Mouse (Mus musculus) cerebellum, adult 8-10 months (tissue): ENCODE data around the gene Rnf34.
A peak's percentile ranks its signal among the peaks of the same experiment; 100 is the strongest.

ENCODE experiments used
- DNase-seq: peaks from one replicate; pipeline ENCODE4 v3.0.0; 2022

The Rnf34 gene

GRCm38 (mm10) chr5:122873573-122873972 lies 23.7 kb downstream of the Rnf34 start:
- DNase-seq: peak; percentile 57

- no peak for DNase-seq
Measured at GRCm38 (mm10) chr5:122874359-122874758, 24.5 kb downstream of the Rnf34 start.

- DNase-seq: no peak
Measured at GRCm38 (mm10) chr5:122876671-122877070, 26.8 kb downstream of the Rnf34 start.

DNA sequence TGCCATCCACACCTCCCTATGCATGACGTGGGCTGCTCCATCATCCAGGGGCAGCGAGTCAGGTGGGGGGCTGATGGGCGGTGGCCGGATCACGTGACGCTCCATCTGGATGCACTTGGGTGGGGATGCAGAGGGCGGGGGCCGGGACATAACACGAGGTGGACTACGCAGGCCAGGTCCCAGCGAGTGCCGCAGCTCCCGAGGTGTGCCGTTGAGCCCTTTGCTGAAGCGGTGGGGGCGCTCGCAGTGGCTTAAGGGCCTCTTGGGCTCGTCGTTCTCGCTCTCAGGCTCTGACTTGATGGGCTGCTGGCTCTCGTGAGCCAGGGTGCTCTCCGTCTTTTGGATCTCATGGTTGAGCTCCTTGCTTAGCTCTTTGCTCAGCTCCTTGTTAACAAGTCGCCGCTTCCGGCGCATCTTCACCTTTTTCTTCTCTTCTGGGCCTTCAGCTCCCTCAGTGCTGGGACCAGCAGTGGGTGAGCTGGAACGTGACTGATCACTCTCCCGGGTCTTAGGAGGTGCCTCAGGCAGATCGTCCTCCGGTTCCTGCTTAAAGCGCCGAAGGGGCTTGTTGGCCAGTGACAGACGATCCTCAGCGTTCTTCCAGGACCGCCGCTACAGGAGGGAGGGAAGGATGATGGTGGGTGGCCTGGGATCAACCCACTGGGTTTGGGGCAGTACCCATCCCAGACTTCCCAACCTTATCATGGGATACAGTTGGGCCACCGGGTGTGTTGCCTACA lies 30.6 kb downstream of the Rnf34 start:
- no peak for DNase-seq

DNA sequence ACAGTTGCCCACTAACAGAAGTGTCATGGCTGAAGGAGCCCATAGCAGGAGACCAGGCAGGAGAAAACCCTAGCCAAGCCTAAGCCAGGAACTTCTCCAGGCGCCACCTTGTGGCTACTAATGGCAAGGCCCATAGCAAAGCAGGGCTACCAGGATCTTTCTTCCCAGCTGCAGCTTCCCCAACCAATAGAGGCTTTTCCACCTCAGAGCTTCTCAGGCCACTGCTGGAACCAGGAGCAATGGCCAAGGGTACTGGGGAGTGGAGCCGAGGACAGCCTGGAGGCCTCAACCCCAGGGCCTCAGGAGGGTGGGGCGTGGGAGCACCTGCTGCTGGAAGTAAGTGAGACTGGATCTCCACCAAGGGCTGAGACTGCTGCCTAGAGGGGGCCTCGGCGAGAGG lies 31.5 kb downstream of the Rnf34 start:
- peak; percentile 75 for DNase-seq

- DNase-seq: peak; percentile 48
Measured at GRCm38 (mm10) chr5:122882256-122883050, 32.6 kb downstream of the Rnf34 start.

DNA sequence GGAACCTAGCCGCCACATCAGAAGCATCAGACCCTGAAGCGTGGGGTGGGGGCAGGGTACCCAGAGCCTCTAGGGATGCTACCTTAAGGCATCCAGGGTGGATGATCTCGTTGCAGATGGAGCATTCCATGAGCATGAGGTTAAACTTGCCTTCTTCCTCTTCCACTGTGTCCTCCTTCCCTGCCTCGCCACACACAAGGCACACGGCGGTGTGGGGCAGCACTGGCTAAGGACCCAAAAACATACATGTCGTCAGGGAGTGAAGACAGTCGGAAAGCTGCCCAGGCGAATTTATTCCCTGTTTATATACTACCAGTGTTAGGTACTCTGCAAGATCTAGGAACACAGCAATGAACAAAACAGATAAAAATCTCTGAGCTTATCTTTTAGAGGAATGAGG lies 33.4 kb downstream of the Rnf34 start:
- no peak for DNase-seq

DNA sequence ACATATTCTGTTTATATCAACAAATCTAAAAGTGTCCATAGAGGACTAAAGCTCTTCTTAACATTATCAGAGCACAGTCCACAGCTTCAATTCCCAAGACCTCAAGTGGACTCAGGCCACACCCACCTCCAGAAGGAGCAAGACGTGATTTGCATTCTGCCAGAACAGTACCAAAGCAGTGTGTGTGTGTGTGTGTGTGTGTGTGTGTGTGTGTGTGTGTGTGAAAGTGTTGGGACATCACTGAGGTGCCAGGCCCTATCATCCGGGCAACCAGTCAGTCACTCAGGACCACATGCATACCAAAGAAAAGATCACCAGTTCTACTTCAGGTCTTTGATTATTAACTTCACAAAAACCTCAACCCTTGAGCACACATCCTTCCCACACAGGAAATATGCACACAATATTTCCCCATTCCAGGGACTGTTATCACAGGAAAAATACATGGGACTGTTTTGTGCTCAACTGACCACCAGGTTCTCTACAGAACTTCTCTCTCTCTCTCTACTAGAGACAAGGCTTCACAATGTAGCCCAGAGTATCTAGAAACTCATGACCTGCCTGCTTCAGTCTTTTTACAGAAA lies 33.9 kb downstream of the Rnf34 start:
- DNase-seq: no peak

- DNase-seq: no peak
Measured at GRCm38 (mm10) chr5:122884594-122885348, 34.9 kb downstream of the Rnf34 start.

GRCm38 (mm10) chr5:122887033-122887432 lies 37.2 kb downstream of the Rnf34 start:
- DNase-seq: no peak

GRCm38 (mm10) chr5:122887926-122888611 lies 38.2 kb downstream of the Rnf34 start:
- DNase-seq: no peak

DNA sequence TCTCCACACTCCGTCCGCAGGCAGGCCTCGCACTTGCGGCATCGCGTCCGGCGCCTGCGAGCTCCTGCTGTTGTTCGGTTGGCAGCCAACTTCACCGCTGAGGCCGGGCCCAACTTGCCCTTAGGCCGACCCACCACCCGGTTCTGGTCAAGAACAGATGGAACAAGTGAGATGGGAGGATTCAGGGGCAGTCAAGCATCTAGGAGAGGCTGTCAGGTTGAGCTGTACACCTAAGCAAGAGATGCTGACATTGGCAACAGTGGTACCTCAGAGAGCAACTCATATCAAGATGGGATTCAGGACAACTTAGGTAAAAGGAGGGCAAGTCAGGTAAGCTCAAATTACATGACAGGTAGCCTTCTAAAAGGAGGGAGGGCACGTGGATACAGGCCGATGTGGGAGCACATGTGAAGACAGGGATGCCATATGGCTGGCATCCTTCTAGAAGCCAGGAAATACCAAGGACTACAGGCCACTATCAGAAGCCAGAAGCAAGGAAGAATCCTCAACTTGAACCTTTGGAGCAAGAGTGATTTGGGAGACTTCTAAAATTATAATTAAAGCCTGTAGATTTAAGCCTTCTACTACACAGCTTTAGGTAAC lies 38.9 kb downstream of the Rnf34 start:
- peak; percentile 50 for DNase-seq

GRCm38 (mm10) chr5:122890396-122890795 lies 40.5 kb downstream of the Rnf34 start:
- no peak for DNase-seq

DNA sequence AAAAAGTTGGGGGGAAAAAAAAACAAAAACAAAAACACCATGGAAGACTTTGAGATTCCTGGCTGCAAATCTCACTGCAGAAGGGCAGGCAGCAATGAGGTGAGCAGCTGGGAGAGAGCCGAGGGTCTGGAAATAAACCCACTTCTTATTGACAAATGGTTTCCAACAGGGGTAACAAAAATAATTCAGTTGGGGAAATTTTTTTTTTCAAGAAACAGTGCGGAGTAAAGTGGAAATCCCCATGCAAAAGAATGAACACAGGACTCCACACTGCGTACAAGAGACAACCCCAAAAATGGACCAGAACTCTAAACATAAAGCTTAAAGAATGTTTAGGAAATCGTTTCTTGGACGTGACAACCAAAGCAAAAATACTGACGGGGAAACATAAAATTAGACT lies 43.4 kb downstream of the Rnf34 start:
- no peak for DNase-seq

DNA sequence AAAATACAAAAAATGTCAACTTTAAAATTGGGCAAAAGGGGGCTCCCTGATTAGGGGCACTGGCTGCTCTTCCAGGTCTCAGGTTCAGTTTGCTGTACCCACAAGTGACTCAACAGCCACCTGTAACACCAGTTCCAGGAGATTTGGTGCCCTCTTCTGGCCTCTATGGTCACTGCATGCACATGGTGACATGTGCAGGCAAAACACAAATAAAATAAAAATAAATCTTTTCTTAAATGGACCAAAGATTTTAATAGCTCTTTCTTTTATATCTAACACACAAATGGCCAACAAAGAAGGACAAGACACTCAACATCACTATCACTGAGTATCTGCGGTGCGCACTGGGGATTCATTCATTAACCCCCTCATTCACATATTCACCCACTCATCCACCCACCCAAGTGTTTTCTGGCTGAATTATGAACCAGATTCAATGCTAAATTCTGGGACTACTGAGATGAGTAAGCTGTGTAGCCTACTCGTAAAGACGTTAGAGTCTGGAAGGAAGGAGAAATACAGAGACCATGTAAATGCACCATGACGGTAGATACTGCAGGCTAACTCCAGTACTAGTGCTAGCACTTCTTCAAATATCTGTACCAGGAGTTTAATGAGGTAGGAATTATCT lies 44.3 kb downstream of the Rnf34 start:
- peak; percentile 60 for DNase-seq

DNA sequence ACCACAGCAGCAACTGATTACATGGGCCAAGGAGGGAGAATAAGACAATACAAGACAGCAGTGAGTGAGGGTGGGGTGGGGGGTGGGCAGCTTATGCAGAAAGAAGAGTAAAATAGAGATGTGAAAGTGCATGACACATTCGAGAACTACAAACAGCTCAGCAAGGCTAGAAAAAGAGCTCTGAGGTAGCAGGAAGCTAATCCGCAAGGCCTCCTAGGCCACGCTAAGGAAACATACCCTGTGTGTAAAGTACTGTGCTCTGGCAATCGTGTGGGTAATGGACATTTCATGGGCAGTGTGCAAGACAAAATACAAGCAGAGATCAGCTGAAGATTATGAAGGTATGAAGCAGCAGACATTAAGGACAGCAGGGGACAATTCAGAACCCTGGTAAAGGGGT lies 45.0 kb downstream of the Rnf34 start:
- DNase-seq: no peak

DNA sequence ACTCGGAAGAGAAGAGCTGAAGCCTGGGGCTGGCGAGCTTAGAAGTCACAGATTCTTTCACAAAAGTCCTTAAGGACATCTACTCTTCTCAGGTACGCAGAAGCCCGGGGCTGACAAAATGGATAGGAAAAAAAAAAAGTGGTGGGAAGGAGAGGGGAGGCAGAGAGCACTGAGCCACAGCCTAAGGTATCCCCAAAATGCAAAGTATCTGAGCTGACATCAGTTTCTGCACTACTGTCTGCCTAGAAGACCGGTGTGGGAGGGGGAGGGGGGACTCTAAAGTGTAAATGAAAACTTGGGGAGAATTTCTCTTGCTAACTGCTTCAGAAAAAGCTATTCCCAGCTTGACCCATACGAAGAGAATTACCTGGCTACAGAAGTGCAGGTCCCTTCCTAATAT lies 48.3 kb downstream of the Rnf34 start:
- DNase-seq: no peak

- DNase-seq: peak; percentile 25
Measured at GRCm38 (mm10) chr5:122898963-122899776, 49.3 kb downstream of the Rnf34 start.

GRCm38 (mm10) chr5:122899777-122900557 lies 50.1 kb downstream of the Rnf34 start:
- DNase-seq: peak; percentile 83
